Mouse (Mus musculus): ENCODE measurements around the gene Chd1l. TPM values are rescaled to one million over a fixed set of nuclear protein-coding genes. Genes with fewer than 3 reads are reported as not detected.

The Chd1l gene
- polyA plus RNA-seq, 1 experiment, result 16.6 TPM

DNA sequence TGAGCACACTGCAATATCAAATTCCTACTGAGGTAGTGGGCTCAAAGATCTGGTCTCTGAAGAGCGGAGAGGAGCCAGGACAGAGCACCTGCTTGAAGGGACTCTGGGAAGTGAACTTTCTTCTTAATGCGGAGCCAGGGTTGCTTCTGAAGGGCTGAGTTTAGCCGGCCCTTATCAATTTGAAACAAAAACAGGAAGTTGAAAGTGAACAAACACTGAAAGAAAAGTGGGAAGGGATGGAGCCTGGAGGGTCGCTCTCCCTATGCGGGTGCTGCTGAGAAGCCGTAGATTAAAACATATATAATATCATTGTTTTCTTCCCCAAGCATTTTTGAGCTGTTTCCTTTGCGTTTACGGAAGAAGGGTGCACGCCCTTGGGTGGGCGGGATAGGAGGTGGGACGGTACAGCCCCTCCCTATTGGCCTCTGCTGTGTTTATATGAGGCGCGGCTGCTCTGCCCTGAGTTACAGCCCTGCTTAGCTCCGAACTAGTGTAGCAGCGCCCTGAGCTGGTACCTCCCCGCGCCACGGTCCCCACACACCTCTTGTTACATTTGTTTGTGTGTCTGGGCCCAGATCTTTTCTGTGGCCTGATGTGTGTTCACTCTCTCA, 18.5 kb upstream of the Chd1l start, which contains the start of gene Fmo5:
Gene Fmo5, plus strand, starts transcription at position 414 of the 611 bp plus-strand sequence.
- peak; percentile 73; the same call in 1 of the 2 replicates for TF ChIP-seq POLR2A (IDR thresholded peaks at IDR 0.05; ENCODE audit: borderline replicate concordance, control insufficient read depth, low read depth, low read length)
- TF ChIP-seq CTCF (IDR thresholded peaks at IDR 0.05; ENCODE audit: control insufficient read depth, insufficient read depth, low read length), result no peak
- peak within 1 kb of the TSS; percentile 73 for H3K27ac ChIP-seq (ENCODE audit: control insufficient read depth, insufficient read depth, low read depth, low read length, poor library complexity)
- under 1% methylated on average over 18 of the region's 18 CpGs for WGBS
- peaks cover 5% of the 10 kb centered on the region; the same call in 1 of the 2 replicates for H3K4me1 ChIP-seq (ENCODE audit: control insufficient read depth, insufficient read depth, low read length)
- H3K4me3 ChIP-seq (replicated peaks; ENCODE audit: control insufficient read depth, low read depth, low read length), result peak within 1 kb of the TSS; percentile 56

DNA sequence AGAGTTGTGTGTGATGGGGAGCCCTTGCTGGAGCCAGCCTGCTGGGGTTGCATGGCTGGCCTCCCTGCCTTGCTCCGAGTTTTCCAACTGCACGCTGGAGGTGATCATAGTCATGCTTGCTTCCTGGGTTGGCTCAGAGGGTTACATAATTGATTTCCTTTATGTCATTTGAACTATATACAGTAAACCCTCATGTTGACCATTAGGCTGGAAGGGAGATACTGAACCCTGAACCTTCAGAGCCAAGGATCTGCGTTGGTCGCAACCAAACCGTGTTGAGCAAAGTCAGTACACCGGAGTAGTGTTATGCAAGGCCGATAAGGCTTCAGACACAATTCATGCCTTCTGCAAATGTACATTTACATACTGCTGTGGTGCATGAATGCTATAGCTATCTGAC, 17.9 kb upstream of the Chd1l start:
- peaks cover 5% of the 10 kb centered on the region; the same call in 1 of the 2 replicates for H3K4me1 ChIP-seq (ENCODE audit: control insufficient read depth, insufficient read depth, low read length)
- no peak for TF ChIP-seq CTCF (IDR thresholded peaks at IDR 0.05; ENCODE audit: control insufficient read depth, insufficient read depth, low read length)
- TF ChIP-seq POLR2A (IDR thresholded peaks at IDR 0.05; ENCODE audit: borderline replicate concordance, control insufficient read depth, low read depth, low read length), result no peak
- H3K4me3 ChIP-seq (replicated peaks; ENCODE audit: control insufficient read depth, low read depth, low read length), result no peak overlapping the region
- WGBS, result 36% methylated on average over 7 of the region's 7 CpGs
- H3K27ac ChIP-seq (ENCODE audit: control insufficient read depth, insufficient read depth, low read depth, low read length, poor library complexity), result no peak overlapping the region

DNA sequence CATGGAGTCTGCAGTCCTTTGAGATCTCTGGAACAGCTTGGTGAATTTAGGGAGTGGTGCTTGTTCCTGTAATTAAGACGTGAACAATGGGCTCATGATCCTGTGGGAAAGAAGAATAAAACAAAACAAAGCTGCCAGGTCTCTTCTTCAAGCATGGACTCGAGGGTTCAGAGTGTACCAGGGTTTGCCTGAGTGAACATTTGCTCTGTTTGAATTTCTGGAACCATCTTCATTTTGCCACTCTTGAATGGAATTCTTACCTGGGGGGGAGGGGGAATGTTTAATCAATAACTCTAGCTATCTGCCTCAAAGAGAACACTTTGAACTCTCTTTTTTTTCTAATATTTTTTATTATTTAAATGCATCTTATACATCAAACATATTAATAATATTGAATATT, 14.6 kb upstream of the Chd1l start:
- 55% methylated on average over 2 of the region's 2 CpGs for WGBS
- TF ChIP-seq CTCF (IDR thresholded peaks at IDR 0.05; ENCODE audit: control insufficient read depth, insufficient read depth, low read length) (no peak), POLR2A (IDR thresholded peaks at IDR 0.05; ENCODE audit: borderline replicate concordance, control insufficient read depth, low read depth, low read length) (no peak)
- H3K4me3 ChIP-seq (replicated peaks; ENCODE audit: control insufficient read depth, low read depth, low read length), result no peak overlapping the region
- H3K27ac ChIP-seq (ENCODE audit: control insufficient read depth, insufficient read depth, low read depth, low read length, poor library complexity), result no peak overlapping the region
- H3K4me1 ChIP-seq (ENCODE audit: control insufficient read depth, insufficient read depth, low read length), result no peaks in the 10 kb centered on the region

DNA sequence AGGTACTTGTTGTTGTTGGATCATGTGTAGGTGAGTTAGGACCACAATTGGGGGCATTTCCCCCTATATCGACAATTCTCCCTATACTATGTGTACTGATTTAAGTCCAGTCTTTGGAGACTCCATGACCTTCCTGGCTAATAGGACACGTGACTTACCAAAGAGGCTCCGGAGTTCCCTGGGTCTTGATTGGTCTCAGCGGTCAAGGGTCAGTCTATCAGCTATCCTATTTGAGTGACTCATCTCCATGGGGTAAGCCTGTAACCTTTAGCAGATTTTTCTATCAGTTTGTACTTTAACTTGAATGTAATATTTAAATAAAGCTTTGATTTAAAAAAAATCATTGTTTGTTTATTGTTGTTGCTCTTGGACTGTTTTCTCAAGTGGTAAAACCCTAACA, 10.7 kb upstream of the Chd1l start:
- H3K4me1 ChIP-seq (ENCODE audit: control insufficient read depth, insufficient read depth, low read length), result no peaks in the 10 kb centered on the region; the same call in 1 of the 2 replicates
- no peak for TF ChIP-seq POLR2A (IDR thresholded peaks at IDR 0.05; ENCODE audit: borderline replicate concordance, control insufficient read depth, low read depth, low read length)
- TF ChIP-seq CTCF (IDR thresholded peaks at IDR 0.05; ENCODE audit: control insufficient read depth, insufficient read depth, low read length), result no peak
- 85% methylated on average over 4 of the region's 4 CpGs for WGBS
- no peak overlapping the region for H3K27ac ChIP-seq (ENCODE audit: control insufficient read depth, insufficient read depth, low read depth, low read length, poor library complexity)
- no peak overlapping the region for H3K4me3 ChIP-seq (replicated peaks; ENCODE audit: control insufficient read depth, low read depth, low read length)

DNA sequence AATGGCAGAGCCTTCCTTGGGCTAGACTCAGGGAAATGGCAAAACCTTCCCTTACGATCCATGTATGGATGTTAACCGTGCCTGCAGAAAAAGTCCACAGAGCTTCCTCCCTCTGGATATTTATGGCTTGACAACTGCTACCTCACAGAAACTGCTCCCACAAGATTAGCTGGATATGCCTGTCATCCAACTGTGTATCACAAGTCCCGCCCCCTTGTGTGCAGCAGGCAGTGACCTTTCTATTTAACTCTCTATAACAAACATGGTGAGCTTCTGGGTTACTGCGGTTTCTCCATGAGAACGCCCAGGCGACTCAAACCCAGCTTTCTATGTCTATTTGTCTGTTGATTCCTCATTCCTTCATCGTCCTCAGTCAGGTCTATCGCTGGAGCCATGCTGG, 7.9 kb upstream of the Chd1l start:
- TF ChIP-seq POLR2A (IDR thresholded peaks at IDR 0.05; ENCODE audit: borderline replicate concordance, control insufficient read depth, low read depth, low read length) (no peak), CTCF (IDR thresholded peaks at IDR 0.05; ENCODE audit: control insufficient read depth, insufficient read depth, low read length) (no peak)
- no peaks in the 10 kb centered on the region; the same call in 1 of the 2 replicates for H3K4me1 ChIP-seq (ENCODE audit: control insufficient read depth, insufficient read depth, low read length)
- 89% methylated on average over 8 of the region's 8 CpGs for WGBS
- H3K4me3 ChIP-seq (replicated peaks; ENCODE audit: control insufficient read depth, low read depth, low read length), result no peak overlapping the region
- no peak overlapping the region for H3K27ac ChIP-seq (ENCODE audit: control insufficient read depth, insufficient read depth, low read depth, low read length, poor library complexity)

DNA sequence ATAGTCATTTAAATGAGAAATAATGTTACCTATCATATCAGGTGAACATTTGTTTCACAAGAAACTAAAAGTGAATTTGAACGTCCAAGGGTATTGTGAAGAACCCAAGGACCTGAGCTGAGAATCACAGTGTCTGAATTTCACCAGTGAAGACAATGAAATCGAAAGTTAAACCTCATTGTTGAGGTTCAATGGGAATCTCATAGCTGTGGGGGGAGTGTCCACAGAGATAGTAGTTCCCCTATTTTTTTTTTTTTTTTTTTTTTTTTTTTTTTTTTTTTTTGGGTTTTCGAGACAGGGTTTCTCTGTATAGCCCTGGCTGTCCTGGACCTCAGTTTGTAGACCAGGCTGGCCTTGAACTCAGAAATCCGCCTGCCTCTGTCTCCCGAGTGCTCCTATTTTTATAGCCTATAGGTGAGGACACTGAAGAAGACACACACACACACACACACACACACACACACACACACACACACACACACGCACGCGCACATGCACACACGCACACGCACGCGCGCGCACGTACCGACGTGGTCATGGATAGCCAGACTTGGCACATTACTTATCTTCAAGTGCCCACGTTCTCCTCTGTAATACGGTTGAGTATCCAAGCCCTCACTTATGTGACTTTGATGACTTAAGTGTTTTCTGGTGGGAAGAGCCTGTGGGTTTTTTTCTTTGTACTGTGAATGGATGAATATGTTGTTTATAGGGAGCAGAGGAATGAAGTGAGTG, 7.3 kb upstream of the Chd1l start:
- Histone ChIP-seq H3K27ac (ENCODE audit: control insufficient read depth, insufficient read depth, low read depth, low read length, poor library complexity) (no peak overlapping the region), H3K4me1 (ENCODE audit: control insufficient read depth, insufficient read depth, low read length) (no peaks in the 10 kb centered on the region; the same call in 1 of the 2 replicates), H3K4me3 (replicated peaks; ENCODE audit: control insufficient read depth, low read depth, low read length) (no peak overlapping the region)
- no peak for TF ChIP-seq CTCF (IDR thresholded peaks at IDR 0.05; ENCODE audit: control insufficient read depth, insufficient read depth, low read length)
- no peak for TF ChIP-seq POLR2A (IDR thresholded peaks at IDR 0.05; ENCODE audit: borderline replicate concordance, control insufficient read depth, low read depth, low read length)
- WGBS, result 90% methylated on average over 18 of the region's 19 CpGs

DNA sequence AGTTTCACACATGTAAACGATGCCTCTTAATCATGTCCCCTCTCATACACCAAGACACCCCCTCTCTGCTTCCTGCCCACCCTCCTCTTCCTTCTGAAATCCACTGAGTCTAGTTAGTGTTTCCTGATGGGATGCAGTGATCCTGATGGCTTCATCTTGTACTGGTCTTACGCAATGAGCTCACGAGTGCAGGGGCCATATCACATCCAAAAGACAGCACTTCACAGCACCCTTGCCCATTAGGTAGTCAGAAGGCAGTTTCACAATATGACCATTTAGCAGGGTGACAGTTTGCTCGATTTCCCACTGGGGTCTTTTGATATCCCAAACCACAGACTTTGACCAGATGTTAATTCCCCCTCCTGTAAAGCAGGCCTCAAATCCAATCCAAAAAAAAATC, 5.9 kb upstream of the Chd1l start:
- Histone ChIP-seq H3K4me3 (replicated peaks; ENCODE audit: control insufficient read depth, low read depth, low read length) (no peak overlapping the region), H3K27ac (ENCODE audit: control insufficient read depth, insufficient read depth, low read depth, low read length, poor library complexity) (no peak overlapping the region), H3K4me1 (ENCODE audit: control insufficient read depth, insufficient read depth, low read length) (no peaks in the 10 kb centered on the region; the same call in 1 of the 2 replicates)
- TF ChIP-seq POLR2A (IDR thresholded peaks at IDR 0.05; ENCODE audit: borderline replicate concordance, control insufficient read depth, low read depth, low read length) (no peak), CTCF (IDR thresholded peaks at IDR 0.05; ENCODE audit: control insufficient read depth, insufficient read depth, low read length) (no peak)
- 52% methylated on average over 4 of the region's 4 CpGs for WGBS

DNA sequence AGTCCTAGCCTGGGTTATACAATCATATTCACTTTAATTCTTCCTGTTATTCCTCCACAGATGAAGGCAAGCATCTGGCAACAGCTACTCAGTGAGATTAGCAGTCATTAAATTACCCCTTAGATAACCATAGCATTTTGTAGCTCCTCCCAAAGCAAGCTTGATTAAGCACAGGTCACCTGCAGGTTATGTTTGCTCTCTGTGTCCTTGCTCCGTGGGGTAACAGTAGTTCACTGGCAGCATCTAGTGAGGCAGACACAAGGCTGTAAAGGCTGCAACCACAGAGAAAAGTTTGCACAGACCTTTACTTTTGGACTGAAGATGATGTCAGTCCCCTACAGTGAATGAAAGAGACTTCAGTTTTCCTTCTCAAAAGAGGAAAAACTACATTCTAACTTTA, 5.2 kb upstream of the Chd1l start:
- no peaks in the 10 kb centered on the region; the same call in 1 of the 2 replicates for H3K4me1 ChIP-seq (ENCODE audit: control insufficient read depth, insufficient read depth, low read length)
- 53% methylated on average over 1 of the region's 1 CpGs for whole genome bisulfite sequencing
- no peak overlapping the region for H3K4me3 ChIP-seq (replicated peaks; ENCODE audit: control insufficient read depth, low read depth, low read length)
- H3K27ac ChIP-seq (ENCODE audit: control insufficient read depth, insufficient read depth, low read depth, low read length, poor library complexity), result no peak overlapping the region
- TF ChIP-seq POLR2A (IDR thresholded peaks at IDR 0.05; ENCODE audit: borderline replicate concordance, control insufficient read depth, low read depth, low read length) (no peak), CTCF (IDR thresholded peaks at IDR 0.05; ENCODE audit: control insufficient read depth, insufficient read depth, low read length) (no peak)
